Mouse (Mus musculus) heart, embryonic 11.5 days (tissue): Measurements from ENCODE around the gene Haghl. TPM values are rescaled to one million over a fixed set of nuclear protein-coding genes. Genes with fewer than 3 reads are reported as not detected.

ENCODE experiments used
- ATAC-seq: fragments of 200-750 bp; cut with Nextera tagmentation; replicated peaks from 2 replicates; pipeline ENCODE4 v1.8.0; 2017; ENCODE audit warnings: moderate library complexity; ENCODE audit not compliant: insufficient number of reproducible peaks, low FRiP score, low TSS enrichment
- H3K27ac ChIP-seq: fragments of 300-500 bp; sonication (generic); 2 replicates; pipeline ENCODE4 v1.5.1; 2014; ENCODE audit warnings: mild to moderate bottlenecking, low read depth, low read length
- H3K27me3 ChIP-seq: fragments of 300-500 bp; sonication (generic); 2 replicates; pipeline ENCODE4 v1.6.1; 2014; ENCODE audit warnings: mild to moderate bottlenecking, low read length, mixed read lengths; ENCODE audit not compliant: control insufficient read depth, insufficient read depth
- H3K36me3 ChIP-seq: fragments of 300-500 bp; sonication (generic); 2 replicates; pipeline ENCODE4 v1.6.1; 2014; ENCODE audit warnings: mild to moderate bottlenecking, low read length, moderate library complexity, mixed read lengths; ENCODE audit not compliant: control insufficient read depth, insufficient read depth
- H3K4me1 ChIP-seq: fragments of 300-500 bp; sonication (generic); 2 replicates; pipeline ENCODE4 v1.6.1; 2014; ENCODE audit warnings: low read length; ENCODE audit not compliant: control insufficient read depth, insufficient read depth
- H3K4me2 ChIP-seq: fragments of 300-500 bp; sonication (generic); 2 replicates; pipeline ENCODE4 v1.6.1; 2014; ENCODE audit warnings: mild to moderate bottlenecking, moderate library complexity
- H3K4me3 ChIP-seq: fragments of 300-500 bp; sonication (generic); 2 replicates; pipeline ENCODE4 v1.5.1; 2014; ENCODE audit warnings: low read depth, low read length
- H3K9ac ChIP-seq: fragments of 300-500 bp; sonication (generic); 2 replicates; pipeline ENCODE4 v1.6.1; 2014; ENCODE audit warnings: mild to moderate bottlenecking, low read depth, low read length, moderate library complexity
- H3K9me3 ChIP-seq: fragments of 300-500 bp; sonication (generic); replicated peaks from 2 replicates; pipeline ENCODE4 v1.6.1; 2016; ENCODE audit warnings: low read length; ENCODE audit not compliant: control insufficient read depth
- WGBS: fragments of 180-500 bp; shearing (Covaris S2); extraction: QIAGEN DNeasy Blood & Tissue Kit; methylation state at CpG from one replicate; pipeline ENCODE4 v1.1.7; 2014; ENCODE audit not compliant: insufficient replicate concordance; 5-methylcytosine and 5-hydroxymethylcytosine counted together
- polyA plus RNA-seq: library from polyadenylated mRNA; unstranded; fragments of >200 nt; fragmentation: Nextera tagmentation; extraction: Ambion mirVana; gene quantifications from 2 replicates; pipeline ENCODE4 v1.2.1, GENCODE M21; 2014

Haghl gene
- polyA plus RNA-seq, 1 experiment from 2014 or later = 52.3 TPM

GRCm38 (mm10) chr17:25830200-25830753 is 44.8 kb upstream of the Haghl start:
- Histone ChIP-seq H3K9ac (no peak overlapping the region), H3K4me3 (peak overlapping the region; percentile 69), H3K27ac (no peak overlapping the region), H3K4me1 (peaks cover 47% of the 10 kb centered on the region), H3K9me3 (no peaks in the 10 kb centered on the region), H3K27me3 (no peaks in the 10 kb centered on the region), H3K4me2 (peak overlapping the region; percentile 83), H3K36me3 (peaks cover 27% of the 10 kb centered on the region)
- no peak for ATAC-seq
- 81% methylated on average over 4 of the region's 4 CpGs for WGBS

- 34% methylated on average over 8 of the region's 8 CpGs for WGBS
- H3K27ac ChIP-seq = peak overlapping the region; percentile 84
- H3K4me2 ChIP-seq = peak overlapping the region; percentile 83
- H3K9me3 ChIP-seq = no peaks in the 10 kb centered on the region
- no peak for ATAC-seq
- H3K9ac ChIP-seq = peak overlapping the region; percentile 78
- H3K36me3 ChIP-seq = peaks cover 27% of the 10 kb centered on the region
- H3K4me3 ChIP-seq = peak overlapping the region; percentile 69
- no peaks in the 10 kb centered on the region for H3K27me3 ChIP-seq
- peaks cover 44% of the 10 kb centered on the region for H3K4me1 ChIP-seq
Observed at GRCm38 (mm10) chr17:25829558-25830017, 44.1 kb upstream of the Haghl start.

GRCm38 (mm10) chr17:25828712-25829557 is 43.5 kb upstream of the Haghl start, which contains the start of gene Jmjd8:
Gene Jmjd8, plus strand, starts transcription at chr17:25828867.
- ATAC-seq = 0 out of 2 replicates have a peak, but pooled peaks have one; percentile 4
- peak within 1 kb of the TSS; percentile 69 for H3K4me3 ChIP-seq
- H3K4me2 ChIP-seq = peak within 1 kb of the TSS; percentile 83
- peaks cover 27% of the 10 kb centered on the region for H3K36me3 ChIP-seq
- peak within 1 kb of the TSS; percentile 78 for H3K9ac ChIP-seq
- H3K4me1 ChIP-seq = peaks cover 44% of the 10 kb centered on the region
- H3K9me3 ChIP-seq = no peaks in the 10 kb centered on the region
- peak within 1 kb of the TSS; percentile 84 for H3K27ac ChIP-seq
- 1% methylated on average over 32 of the region's 32 CpGs for WGBS
- H3K27me3 ChIP-seq = no peaks in the 10 kb centered on the region

GRCm38 (mm10) chr17:25828223-25828594 is 42.7 kb upstream of the Haghl start:
- peaks cover 45% of the 10 kb centered on the region for H3K4me1 ChIP-seq
- WGBS = 85% methylated on average over 8 of the region's 8 CpGs
- H3K9me3 ChIP-seq = no peaks in the 10 kb centered on the region
- peak overlapping the region; percentile 84; the same call in 1 of the 2 replicates for H3K27ac ChIP-seq
- H3K9ac ChIP-seq = peak overlapping the region; percentile 30; the same call in 1 of the 2 replicates
- ATAC-seq = no peak
- peak overlapping the region; percentile 83 for H3K4me2 ChIP-seq
- peaks cover 27% of the 10 kb centered on the region for H3K36me3 ChIP-seq
- peak overlapping the region; percentile 69 for H3K4me3 ChIP-seq
- H3K27me3 ChIP-seq = no peaks in the 10 kb centered on the region

DNA sequence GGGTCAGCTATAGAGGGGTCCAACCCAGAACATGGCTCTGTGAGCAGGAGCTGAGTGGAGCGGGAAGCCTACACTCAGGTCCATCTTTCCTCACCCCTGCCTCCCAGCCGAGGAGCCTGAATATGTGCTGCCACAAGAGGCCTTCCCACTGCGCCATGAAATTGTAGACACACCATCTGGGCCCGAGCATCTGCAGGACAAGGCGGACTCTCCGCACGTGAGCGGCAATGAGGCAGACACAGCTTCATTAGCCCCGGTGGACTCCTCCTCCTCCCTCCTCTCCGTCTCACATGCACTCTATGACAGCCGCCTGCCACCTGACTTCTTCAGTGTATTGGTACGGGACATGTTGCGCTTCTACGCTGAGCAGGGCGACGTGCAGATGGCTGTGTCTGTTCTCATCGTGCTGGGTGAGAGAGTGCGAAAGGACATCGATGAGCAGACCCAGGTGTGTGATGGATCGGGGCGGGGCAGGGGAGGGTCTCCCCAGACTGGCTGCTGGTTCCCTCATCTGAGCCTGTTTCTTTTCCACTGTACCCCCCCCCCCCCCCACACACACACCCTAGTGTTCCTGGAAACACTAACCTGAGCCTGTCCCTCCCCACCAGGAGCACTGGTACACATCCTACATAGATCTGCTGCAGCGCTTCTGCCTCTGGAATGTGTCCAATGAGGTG is 42.2 kb upstream of the Haghl start:
- Histone ChIP-seq H3K4me2 (no peak overlapping the region; the same call in 1 of the 2 replicates), H3K27ac (no peak overlapping the region), H3K4me1 (peaks cover 45% of the 10 kb centered on the region), H3K36me3 (peaks cover 27% of the 10 kb centered on the region), H3K9me3 (no peaks in the 10 kb centered on the region), H3K27me3 (0 out of 2 replicates have a peak, but pooled peaks cover 1% of the 10 kb centered on the region), H3K9ac (no peak overlapping the region), H3K4me3 (peak overlapping the region; percentile 69; the same call in 1 of the 2 replicates)
- ATAC-seq = no peak
- WGBS = 94% methylated on average over 22 of the region's 22 CpGs

GRCm38 (mm10) chr17:25827011-25827410 is 41.5 kb upstream of the Haghl start:
- Histone ChIP-seq H3K4me1 (peaks cover 43% of the 10 kb centered on the region), H3K4me2 (no peak overlapping the region)

DNA sequence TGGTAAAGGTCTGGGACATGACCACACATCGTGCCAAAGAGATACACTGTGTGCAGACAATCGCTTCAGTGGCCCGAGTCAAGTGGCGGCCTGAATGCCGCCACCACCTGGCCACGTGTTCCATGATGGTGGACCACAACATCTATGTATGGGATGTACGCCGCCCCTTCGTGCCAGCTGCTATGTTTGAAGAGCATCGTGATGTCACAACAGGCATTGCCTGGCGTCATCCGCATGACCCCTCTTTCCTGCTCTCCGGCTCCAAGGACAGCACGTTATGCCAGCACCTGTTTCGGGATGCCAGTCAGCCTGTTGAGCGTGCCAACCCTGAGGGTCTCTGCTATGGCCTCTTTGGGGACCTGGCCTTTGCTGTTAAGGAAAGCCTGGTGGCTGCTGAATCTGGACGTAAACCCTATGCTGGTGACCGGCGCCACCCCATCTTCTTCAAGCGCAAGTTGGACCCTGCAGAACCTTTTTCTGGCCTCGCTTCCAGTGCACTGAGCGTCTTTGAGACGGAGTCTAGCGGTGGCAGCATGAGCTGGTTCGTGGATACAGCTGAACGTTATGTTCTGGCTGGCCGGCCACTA is 40.6 kb upstream of the Haghl start:
- no peak overlapping the region for H3K4me2 ChIP-seq
- ATAC-seq = no peak
- H3K9ac ChIP-seq = no peak overlapping the region
- peaks cover 10% of the 10 kb centered on the region for H3K27me3 ChIP-seq
- peaks cover 34% of the 10 kb centered on the region for H3K4me1 ChIP-seq
- no peak overlapping the region for H3K27ac ChIP-seq
- H3K36me3 ChIP-seq = peaks cover 23% of the 10 kb centered on the region
- no peaks in the 10 kb centered on the region for H3K9me3 ChIP-seq
- no peak overlapping the region for H3K4me3 ChIP-seq
- WGBS = 93% methylated on average over 27 of the region's 27 CpGs

More at GRCm38 (mm10) chr17:25827011-25827410, 41.5 kb upstream of the Haghl start:
- Histone ChIP-seq H3K4me3 (peak overlapping the region; percentile 2; the same call in 1 of the 2 replicates), H3K27ac (no peak overlapping the region), H3K27me3 (peaks cover 5% of the 10 kb centered on the region; the same call in 1 of the 2 replicates), H3K36me3 (peaks cover 27% of the 10 kb centered on the region), H3K9ac (no peak overlapping the region), H3K9me3 (no peaks in the 10 kb centered on the region)
- no peak for ATAC-seq
- WGBS = 93% methylated on average over 13 of the region's 13 CpGs

- peaks cover 16% of the 10 kb centered on the region for H3K36me3 ChIP-seq
- peaks cover 28% of the 10 kb centered on the region for H3K4me1 ChIP-seq
- peaks cover 15% of the 10 kb centered on the region for H3K27me3 ChIP-seq
- WGBS = 85% methylated on average over 6 of the region's 6 CpGs
- H3K27ac ChIP-seq = no peak overlapping the region
- peak overlapping the region; percentile 97 for H3K4me2 ChIP-seq
- peak overlapping the region; percentile 70; the same call in 1 of the 2 replicates for H3K4me3 ChIP-seq
- H3K9ac ChIP-seq = no peak overlapping the region
- H3K9me3 ChIP-seq = no peaks in the 10 kb centered on the region
- no peak for ATAC-seq
Observed at GRCm38 (mm10) chr17:25825311-25825710, 39.8 kb upstream of the Haghl start.
